Mouse (Mus musculus) lung, postnatal 0 days (tissue): Measurements from ENCODE around the gene Tecr. TPM values are rescaled to one million over a fixed set of nuclear protein-coding genes. Genes with fewer than 3 reads are reported as not detected.

Experiments
- ATAC-seq: fragments of 200-750 bp; cut with Nextera tagmentation; 2 replicates; pipeline ENCODE4 v1.8.0; 2017; ENCODE audit warnings: moderate library complexity
- DNase-seq: peaks from one replicate; pipeline ENCODE4 v3.0.0-alpha.2; 2016; ENCODE audit warnings: low spot score
- H3K27ac ChIP-seq: fragments of 300-500 bp; sonication (generic); 2 replicates; pipeline ENCODE4 v1.5.1; 2014; ENCODE audit warnings: antibody characterized with exemption, mild to moderate bottlenecking, low read length, mixed read lengths
- H3K27me3 ChIP-seq: fragments of 300-500 bp; sonication (generic); replicated peaks from 2 replicates; pipeline ENCODE4 v1.6.1; 2014; ENCODE audit warnings: low read length, mixed read lengths; ENCODE audit not compliant: insufficient read depth
- H3K36me3 ChIP-seq: fragments of 300-500 bp; sonication (generic); 2 replicates; pipeline ENCODE4 v1.6.1; 2014; ENCODE audit warnings: low read length, mixed read lengths; ENCODE audit not compliant: insufficient read depth
- H3K4me1 ChIP-seq: fragments of 300-500 bp; sonication (generic); 2 replicates; pipeline ENCODE4 v1.6.1; 2014; ENCODE audit warnings: antibody characterized with exemption, low read depth, low read length, mixed read lengths; ENCODE audit not compliant: insufficient read depth
- H3K4me2 ChIP-seq: fragments of 300-500 bp; sonication (generic); replicated peaks from 2 replicates; pipeline ENCODE4 v1.6.1; 2014; ENCODE audit warnings: low read depth, mild to moderate bottlenecking, low read length, moderate library complexity, mixed read lengths
- H3K4me3 ChIP-seq: fragments of 300-500 bp; sonication (generic); 2 replicates; pipeline ENCODE4 v1.5.1; 2014; ENCODE audit warnings: low read depth, low read length
- H3K9ac ChIP-seq: fragments of 300-500 bp; sonication (generic); replicated peaks from 2 replicates; pipeline ENCODE4 v1.6.1; 2014; ENCODE audit warnings: low read depth, mild to moderate bottlenecking
- H3K9me3 ChIP-seq: fragments of 300-500 bp; sonication (generic); 2 replicates; pipeline ENCODE4 v1.6.1; 2016; ENCODE audit warnings: low read length, mixed read lengths
- CTCF ChIP-seq: IDR thresholded peaks from 2 replicates; pipeline ENCODE4 v1.5.1; 2016; ENCODE audit warnings: antibody characterized with exemption, mild to moderate bottlenecking
- EP300 ChIP-seq: IDR thresholded peaks from 2 replicates; pipeline ENCODE4 v1.6.1; 2016; ENCODE audit warnings: antibody characterized with exemption, mild to moderate bottlenecking, control low read depth
- WGBS: fragments of 180-500 bp; shearing (Covaris S2); extraction: QIAGEN DNeasy Blood & Tissue Kit; methylation state at CpG from one replicate; pipeline ENCODE4 v1.1.7; 2014; 5-methylcytosine and 5-hydroxymethylcytosine counted together
- polyA plus RNA-seq: library from polyadenylated mRNA; unstranded; fragments of >200 nt; fragmentation: Nextera tagmentation; extraction: Ambion mirVana; gene quantifications from 2 replicates; pipeline ENCODE4 v1.2.1, GENCODE M21; 2015

The Tecr gene
- polyA plus RNA-seq, 1 experiment from 2014 or later: 293 TPM

DNA sequence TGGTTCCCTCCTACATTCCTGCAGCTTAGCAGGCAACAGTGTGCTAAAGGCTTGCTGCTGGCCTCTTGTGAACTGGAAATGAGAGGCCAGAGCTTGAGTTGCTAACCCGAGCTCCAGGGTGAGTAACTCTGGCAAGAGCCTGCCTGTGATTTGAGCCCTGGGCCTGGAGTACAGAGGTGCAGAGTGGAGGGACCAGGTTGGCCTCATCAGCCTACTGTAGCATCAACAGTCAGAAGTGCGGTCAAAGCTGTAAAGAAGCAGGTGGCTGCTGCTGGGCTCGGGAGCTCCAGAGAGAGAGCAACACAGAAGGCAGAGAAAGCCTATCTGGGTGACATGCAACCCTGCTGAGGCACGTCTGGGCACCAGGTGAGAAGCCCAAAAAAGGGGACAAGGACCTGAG, 38.6 kb downstream of the Tecr start:
- H3K4me2 ChIP-seq: no peak overlapping the region
- ATAC-seq (no peak), DNase-seq (no peak)
- no peak overlapping the region for H3K27ac ChIP-seq
- no peak overlapping the region for H3K4me3 ChIP-seq
- no peaks in the 10 kb centered on the region for H3K9me3 ChIP-seq
- H3K9ac ChIP-seq: no peak overlapping the region
- H3K4me1 ChIP-seq: peaks cover 6% of the 10 kb centered on the region; the same call in 1 of the 2 replicates
- WGBS: 66% methylated on average over 4 of the region's 4 CpGs
- peaks cover 7% of the 10 kb centered on the region; the same call in 1 of the 2 replicates for H3K36me3 ChIP-seq
- TF ChIP-seq CTCF (no peak), EP300 (no peak)
- H3K27me3 ChIP-seq: no peaks in the 10 kb centered on the region

DNA sequence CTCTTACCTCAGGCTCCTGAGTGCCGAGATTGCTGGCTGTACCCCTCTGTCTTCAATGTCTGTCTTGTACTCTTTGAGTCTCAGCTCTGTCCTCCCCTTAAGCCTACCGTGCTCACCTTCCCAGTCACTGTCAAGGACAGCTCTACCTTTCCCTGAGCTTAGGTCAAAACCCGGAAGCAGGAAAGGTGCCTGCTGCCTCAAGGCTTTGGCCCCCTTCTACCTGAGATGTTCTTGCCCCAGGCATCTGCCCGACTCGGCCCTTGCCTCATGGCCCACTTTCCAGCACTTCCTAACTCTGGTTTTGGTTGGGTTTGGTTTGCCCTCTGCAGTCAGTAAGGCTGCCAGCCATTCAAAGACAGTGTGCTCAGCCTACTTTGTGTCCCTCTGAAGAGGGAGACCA, 39.0 kb downstream of the Tecr start:
- H3K4me3 ChIP-seq: no peak overlapping the region
- 72% methylated on average over 5 of the region's 5 CpGs for WGBS
- peaks cover 7% of the 10 kb centered on the region; the same call in 1 of the 2 replicates for H3K36me3 ChIP-seq
- H3K9ac ChIP-seq: no peak overlapping the region
- no peak overlapping the region for H3K27ac ChIP-seq
- H3K4me1 ChIP-seq: peaks cover 6% of the 10 kb centered on the region; the same call in 1 of the 2 replicates
- H3K4me2 ChIP-seq: no peak overlapping the region
- no peak for ATAC-seq
- H3K9me3 ChIP-seq: no peaks in the 10 kb centered on the region
- H3K27me3 ChIP-seq: no peaks in the 10 kb centered on the region
- DNase-seq: no peak
- no peak for TF ChIP-seq CTCF
- no peak for TF ChIP-seq EP300

DNA sequence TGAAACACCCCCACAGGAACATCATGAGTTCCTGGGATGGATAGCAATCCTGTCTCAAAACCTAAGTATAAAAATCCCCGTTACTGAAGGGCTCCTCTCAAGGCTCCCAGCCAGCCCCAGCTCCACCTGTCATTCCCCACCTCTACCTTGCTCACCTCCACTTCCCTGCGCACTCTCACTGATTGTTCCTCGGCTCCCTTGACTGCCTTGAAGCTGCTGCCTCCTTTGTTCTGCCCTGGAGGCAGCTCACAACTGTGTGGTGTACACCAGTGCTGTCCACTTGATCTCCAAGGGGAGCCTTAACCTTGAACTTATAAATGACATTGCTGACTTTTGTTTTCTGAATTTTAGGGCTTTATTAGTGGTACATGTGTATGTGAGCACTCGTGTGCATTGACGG, 39.6 kb downstream of the Tecr start:
- H3K9ac ChIP-seq: no peak overlapping the region
- peaks cover 6% of the 10 kb centered on the region; the same call in 1 of the 2 replicates for H3K4me1 ChIP-seq
- DNase-seq (no peak), ATAC-seq (no peak)
- H3K4me3 ChIP-seq: no peak overlapping the region
- no peak overlapping the region for H3K27ac ChIP-seq
- H3K27me3 ChIP-seq: no peaks in the 10 kb centered on the region
- no peak overlapping the region for H3K4me2 ChIP-seq
- TF ChIP-seq CTCF (no peak), EP300 (no peak)
- H3K9me3 ChIP-seq: no peaks in the 10 kb centered on the region
- H3K36me3 ChIP-seq: peaks cover 7% of the 10 kb centered on the region; the same call in 1 of the 2 replicates
- WGBS: 60% methylated on average over 5 of the region's 5 CpGs

DNA sequence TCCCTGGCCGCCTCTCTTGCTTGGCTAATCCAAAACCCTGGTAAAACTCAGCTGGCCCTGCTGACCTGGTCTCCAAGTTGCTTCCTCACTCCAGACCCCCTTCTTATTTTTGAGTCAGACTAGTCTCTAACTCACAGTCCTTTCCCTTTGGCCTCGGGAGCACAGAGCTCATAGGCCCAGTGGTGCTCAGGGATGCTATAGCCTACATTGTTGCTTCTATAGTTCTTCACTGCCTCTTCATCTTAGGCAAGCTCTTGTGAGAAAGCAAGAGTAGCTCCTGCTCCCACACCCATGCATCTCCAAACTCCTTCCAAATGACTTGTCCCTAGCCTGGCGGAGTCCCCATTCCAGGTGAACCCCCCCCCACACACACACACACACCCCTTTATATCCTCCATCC, 40.1 kb downstream of the Tecr start:
- WGBS: 53% methylated on average over 3 of the region's 3 CpGs
- H3K36me3 ChIP-seq: peaks cover 7% of the 10 kb centered on the region; the same call in 1 of the 2 replicates
- no peak for ATAC-seq
- H3K27ac ChIP-seq: no peak overlapping the region
- H3K27me3 ChIP-seq: no peaks in the 10 kb centered on the region
- no peak overlapping the region for H3K4me3 ChIP-seq
- peak overlapping the region; percentile 62; the same call in 1 of the 2 replicates for H3K9ac ChIP-seq
- H3K4me2 ChIP-seq: peak overlapping the region; percentile 81
- no peak for DNase-seq
- peaks cover 6% of the 10 kb centered on the region; the same call in 1 of the 2 replicates for H3K4me1 ChIP-seq
- no peaks in the 10 kb centered on the region for H3K9me3 ChIP-seq
- TF ChIP-seq CTCF (no peak), EP300 (no peak)

DNA sequence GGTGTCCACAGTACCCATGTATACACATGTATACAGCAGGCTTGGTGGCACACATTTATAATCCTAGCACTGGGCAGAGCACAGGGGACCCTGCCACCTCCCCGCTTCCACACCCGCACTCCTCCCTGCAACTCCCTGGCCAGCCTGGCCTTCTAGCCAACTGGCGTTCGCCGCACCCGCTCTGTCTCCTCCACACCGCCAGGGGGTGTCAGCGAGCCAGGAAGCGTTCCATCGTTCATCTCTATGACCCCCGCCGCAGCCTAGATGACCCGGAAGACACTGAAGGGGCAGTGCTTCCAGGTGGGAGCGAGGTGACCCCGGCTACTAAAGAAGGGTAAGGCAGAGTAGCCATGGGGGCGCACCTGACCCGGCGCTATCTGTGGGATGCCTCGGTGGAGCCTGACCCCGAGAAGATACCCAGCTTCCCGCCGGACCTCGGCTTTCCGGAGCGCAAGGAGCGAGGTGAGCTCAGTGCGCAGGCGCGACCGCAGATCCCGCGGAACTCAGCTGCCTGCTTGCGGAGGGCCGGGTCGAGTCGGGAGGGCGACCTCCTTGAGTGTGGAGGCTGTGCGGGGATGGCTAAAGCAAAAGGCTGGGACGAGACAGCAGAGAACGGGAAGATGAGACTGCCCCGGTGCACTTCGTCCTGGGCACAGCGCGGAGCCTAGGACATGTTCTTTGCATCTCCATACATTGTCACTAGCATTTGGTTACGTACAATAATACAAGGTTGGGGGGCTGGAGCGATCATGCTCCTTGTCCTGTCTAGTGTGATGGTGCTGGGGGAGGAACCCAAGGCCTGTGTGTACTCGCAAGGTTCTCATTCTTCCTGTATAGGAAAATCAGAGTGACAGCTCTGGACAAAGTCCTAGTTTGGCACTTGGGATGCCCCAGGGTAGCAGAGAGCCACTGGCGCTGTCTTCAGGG, 41.0 kb downstream of the Tecr start, which contains the start of gene Ndufb7:
Gene Ndufb7 (plus strand): TSS at position 203 of the 927 bp plus-strand sequence.
- H3K4me2 ChIP-seq: peak within 1 kb of the TSS; percentile 81
- ATAC-seq (peak; percentile 90), DNase-seq (peak; percentile 91)
- H3K9ac ChIP-seq: peak within 1 kb of the TSS; percentile 62
- H3K27ac ChIP-seq: peak within 1 kb of the TSS; percentile 66
- peaks cover 6% of the 10 kb centered on the region; the same call in 1 of the 2 replicates for H3K36me3 ChIP-seq
- H3K9me3 ChIP-seq: no peaks in the 10 kb centered on the region
- WGBS: under 1% methylated on average over 48 of the region's 48 CpGs
- H3K4me1 ChIP-seq: peaks cover 6% of the 10 kb centered on the region; the same call in 1 of the 2 replicates
- TF ChIP-seq CTCF (peak; percentile 99), EP300 (no peak)
- peak within 1 kb of the TSS; percentile 71 for H3K4me3 ChIP-seq
- no peaks in the 10 kb centered on the region for H3K27me3 ChIP-seq

DNA sequence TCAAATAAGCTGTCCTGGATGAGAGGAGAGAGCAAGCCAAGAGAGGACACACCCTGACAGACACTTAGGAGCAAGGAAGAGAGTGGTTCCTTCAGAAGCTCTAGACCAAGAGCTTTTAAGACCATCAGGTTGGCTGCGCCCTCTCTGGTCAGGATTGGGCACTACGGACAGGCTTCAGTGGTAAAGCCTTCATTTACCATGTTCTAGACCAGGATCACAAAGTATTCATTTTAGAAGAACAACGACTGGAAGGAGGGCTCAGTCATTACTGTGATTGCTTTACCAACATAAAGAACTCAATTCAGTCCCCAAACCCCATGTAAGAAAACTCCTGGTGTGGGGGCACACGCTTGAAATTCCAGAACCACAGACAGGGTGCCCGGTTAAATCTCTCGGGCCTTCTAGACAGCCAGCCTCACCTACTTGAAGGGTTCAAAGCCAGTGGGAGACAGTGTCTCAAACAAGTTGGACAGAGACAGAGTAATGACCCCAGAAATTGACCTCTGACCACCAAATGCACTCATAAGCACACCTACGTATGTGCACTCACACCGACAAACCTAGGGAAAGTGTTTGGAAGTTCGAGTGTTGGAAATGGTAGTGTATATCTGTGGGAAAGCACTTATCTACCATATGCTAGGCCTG, 41.9 kb downstream of the Tecr start:
- Histone ChIP-seq H3K4me2 (peak overlapping the region; percentile 81; the same call in 1 of the 2 replicates), H3K36me3 (no peaks in the 10 kb centered on the region), H3K4me3 (no peak overlapping the region), H3K27ac (no peak overlapping the region), H3K27me3 (no peaks in the 10 kb centered on the region), H3K9ac (no peak overlapping the region), H3K4me1 (peaks cover 6% of the 10 kb centered on the region; the same call in 1 of the 2 replicates), H3K9me3 (no peaks in the 10 kb centered on the region)
- no peak for ATAC-seq
- 76% methylated on average over 9 of the region's 9 CpGs for WGBS
- TF ChIP-seq CTCF (peak; percentile 53), EP300 (no peak)
- DNase-seq: no peak
